Mouse (Mus musculus): ENCODE results near the gene Fam219b.

- TF ChIP-seq POLR2A (IDR thresholded peaks at IDR 0.05; ENCODE audit: borderline replicate concordance, insufficient read depth, low read length) (no peak), CTCF (IDR thresholded peaks at IDR 0.05; ENCODE audit: borderline replicate concordance, insufficient read depth, low read depth, low read length) (0 out of 2 replicates have a peak, but pooled peaks have one; percentile 16)
Measured at GRCm38 (mm10) chr9:57520375-57521055, 16.8 kb upstream of the Fam219b start.

Data from cerebellum, adult 2 months (tissue).